Mouse (Mus musculus): ENCODE measurements around the gene Afdn.
A peak's percentile ranks its signal among the peaks of the same experiment; 100 is the strongest.
"Not testable (repeated sequence)": the region's sequence is repeated elsewhere in the genome, so short reads cannot be mapped to it uniquely, and the experiment has no call there.

The Afdn gene

DNA sequence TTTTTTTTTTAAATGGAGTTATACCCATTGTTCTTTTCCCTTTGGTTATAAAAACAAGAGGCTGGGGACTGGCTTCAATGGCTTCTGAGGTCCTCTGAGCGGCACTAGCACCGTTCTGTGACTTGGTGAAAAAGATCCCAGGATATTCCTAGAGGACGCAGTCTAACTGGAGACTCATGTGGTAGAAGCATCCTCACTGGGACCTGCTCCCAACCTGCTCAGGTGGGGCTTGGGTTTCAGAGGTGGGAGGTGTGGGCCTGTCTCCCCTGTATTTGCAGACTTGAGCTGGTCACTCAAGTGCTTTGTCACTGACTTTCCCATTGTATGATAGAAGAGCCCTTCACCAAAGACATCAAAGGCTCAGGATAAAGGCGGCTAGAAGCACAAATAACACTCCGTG, 20.4 kb upstream of the Afdn start:
- no peak for DNase-seq

DNA sequence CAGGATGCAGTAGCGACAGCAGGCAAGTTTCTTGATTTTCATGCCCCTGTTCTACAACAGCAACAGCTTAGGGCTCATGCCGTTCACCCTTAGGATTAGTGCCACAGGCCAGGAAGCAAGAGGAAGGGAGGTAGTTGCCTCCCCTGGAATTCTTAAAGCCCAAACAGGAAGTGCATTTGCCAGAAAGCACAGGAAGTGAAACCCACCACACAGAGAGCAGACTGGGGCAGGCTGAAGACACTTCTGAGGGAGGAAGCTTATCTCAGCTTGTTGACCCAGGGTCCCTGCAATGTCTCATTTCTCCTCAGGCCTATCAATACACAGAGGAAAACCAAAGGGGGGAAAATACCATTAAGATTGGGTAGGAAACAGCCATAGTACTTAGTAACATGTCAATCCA, 19.5 kb upstream of the Afdn start:
- DNase-seq = no peak

DNA sequence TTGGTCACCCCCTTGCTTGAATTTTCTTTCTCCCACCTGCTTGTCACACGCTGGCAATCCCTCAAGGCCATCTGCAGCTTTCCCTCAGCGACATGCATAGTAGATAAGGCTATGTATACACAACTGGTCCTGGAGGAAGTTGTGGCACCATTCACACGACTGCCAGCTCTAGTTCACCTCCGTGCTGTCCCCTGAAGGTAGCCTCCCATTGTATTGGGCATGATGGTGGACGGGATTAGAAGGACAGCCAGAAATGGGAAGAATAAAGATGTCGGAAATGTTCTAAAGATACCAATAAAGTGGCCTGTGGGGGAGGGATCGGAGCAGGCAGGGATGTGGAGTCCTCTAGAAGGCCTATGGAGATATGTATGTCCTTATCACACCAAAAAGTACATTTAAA, 18.7 kb upstream of the Afdn start:
- DNase-seq = no peak

DNA sequence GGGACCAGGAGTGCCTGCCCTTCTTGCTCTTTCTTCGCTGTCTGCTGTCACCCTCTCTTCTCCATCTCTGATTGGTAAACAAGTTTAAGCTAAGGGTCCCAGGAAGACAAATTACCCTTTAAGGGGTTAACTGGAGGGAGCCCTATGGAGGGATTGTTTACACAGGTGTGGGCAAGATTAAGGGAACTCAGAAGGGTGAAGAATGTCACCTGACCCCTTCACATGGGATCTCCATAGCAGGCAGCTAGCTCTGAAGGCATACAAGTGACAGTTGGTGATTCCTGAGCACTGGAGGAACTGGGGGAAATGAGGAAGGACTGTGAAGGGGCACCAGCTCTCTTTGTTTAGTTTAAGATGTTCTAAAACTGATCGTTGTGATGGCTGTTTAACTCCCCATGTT, 18.0 kb upstream of the Afdn start:
- no peak for DNase-seq

DNA sequence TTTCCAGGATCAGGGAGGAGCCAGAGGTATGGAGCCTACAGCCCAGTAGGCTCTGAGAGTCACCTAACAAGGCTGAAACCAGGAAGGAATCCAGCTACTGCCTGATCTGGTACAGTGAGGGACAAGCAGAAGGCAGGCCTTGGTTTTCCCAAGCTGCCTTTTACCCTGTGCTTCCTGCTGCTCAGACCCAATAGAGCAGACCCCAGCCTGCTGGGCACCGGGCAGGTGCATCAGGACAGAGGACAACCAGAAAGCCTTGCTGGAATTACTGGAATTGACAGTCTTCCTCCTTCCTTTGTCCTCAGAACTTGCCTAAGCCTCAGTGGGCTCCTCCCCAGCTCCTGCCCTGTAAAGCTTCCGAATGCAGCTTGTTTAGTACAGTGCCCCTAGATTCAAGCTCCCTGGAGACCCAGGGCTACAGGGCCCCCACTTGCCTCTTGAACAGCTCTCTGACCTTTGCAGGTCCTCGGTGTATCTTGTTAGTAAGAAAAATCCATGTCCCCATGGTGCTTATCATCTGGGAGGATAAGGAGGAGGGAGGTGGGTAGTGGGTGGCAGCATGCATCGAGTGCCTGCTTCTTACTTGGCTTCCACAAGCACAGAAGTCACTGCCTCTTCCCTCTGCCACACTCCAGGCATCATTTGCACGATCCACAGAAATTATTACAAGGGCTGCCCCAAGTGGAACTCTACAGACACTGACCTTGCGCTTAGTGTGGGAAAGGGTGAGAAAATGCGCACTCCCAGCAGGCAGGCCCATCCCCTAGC, 17.2 kb upstream of the Afdn start:
- DNase-seq = no peak

DNA sequence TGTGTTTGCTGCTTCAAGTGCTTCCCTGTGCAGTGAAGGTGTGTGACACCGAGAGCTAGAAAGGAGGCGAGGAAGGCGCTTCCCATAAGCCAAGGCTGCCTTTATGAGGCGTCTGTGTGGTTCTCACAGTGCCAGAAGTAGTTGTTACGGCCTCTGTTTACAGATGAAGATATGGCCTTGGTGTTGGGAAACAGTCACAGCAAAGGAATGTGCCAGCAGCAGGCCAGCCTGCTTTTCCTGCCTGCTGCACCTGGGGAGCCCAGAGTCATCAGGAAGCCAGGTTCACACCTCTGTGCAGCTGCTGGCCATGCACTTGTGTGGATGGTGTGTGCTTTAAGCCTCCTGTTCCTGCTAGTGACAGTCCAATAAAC, 16.6 kb upstream of the Afdn start:
- DNase-seq = peak; percentile 34 to 60

DNA sequence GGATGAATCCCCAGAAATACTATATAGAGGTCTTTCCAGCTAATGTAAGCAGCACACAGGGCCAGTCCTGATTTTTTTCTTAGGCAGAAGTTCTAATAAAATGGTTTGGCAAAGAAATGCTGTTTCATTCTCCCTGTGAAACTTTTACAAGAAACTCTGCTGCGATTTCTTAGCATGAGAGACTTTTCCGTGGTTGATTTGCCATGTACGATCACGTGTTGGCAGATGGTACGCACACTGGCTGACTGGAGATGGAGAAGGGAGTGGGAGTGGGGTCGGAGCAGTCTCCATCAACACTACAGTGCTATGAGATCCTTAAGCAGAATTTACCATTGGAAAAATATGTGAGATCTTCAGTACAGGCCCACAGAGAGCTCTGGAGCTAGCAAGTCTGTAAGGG, 16.1 kb upstream of the Afdn start:
- peak in 1 of 2 experiments; percentile 19 for DNase-seq

DNA sequence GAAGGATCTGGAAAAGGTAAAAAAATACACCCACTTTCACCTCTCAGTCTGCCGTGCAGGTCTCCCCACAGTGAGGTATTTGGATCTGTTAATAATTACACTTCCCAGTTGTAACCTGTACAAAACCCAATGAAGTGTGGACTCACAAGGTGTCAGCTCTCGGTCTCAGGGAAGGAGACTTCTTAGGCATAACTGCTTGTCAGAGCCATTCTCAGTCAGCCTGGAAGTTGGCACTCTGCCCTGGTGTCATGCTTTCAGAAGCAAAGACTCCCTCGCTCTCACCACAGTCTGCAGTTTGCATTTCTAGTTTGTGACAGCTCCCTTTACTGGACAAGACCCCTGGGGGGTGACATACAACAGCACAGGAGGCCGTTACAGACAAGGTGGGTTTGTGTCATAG, 15.5 kb upstream of the Afdn start:
- DNase-seq = peak; percentile 93 to 94

DNA sequence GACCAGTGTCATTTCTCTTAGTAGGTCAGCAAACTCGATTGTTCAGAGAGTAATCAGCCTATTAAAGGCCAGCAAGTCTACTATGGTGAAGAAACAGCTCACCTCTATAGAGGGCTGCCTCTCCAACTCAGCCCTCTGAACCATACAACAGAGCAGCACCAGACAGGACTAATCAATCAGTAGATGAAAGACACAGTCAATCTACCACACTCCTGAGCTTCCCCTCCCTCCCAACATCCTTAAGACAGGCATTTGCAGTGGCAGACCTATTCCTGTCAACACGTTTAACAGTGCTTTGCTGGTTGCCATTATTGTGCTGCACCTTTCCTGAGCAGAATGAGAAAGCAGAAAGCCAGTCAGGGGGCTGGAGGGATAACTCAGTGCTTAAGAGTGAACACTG, 15.0 kb upstream of the Afdn start:
- no peak for DNase-seq

DNA sequence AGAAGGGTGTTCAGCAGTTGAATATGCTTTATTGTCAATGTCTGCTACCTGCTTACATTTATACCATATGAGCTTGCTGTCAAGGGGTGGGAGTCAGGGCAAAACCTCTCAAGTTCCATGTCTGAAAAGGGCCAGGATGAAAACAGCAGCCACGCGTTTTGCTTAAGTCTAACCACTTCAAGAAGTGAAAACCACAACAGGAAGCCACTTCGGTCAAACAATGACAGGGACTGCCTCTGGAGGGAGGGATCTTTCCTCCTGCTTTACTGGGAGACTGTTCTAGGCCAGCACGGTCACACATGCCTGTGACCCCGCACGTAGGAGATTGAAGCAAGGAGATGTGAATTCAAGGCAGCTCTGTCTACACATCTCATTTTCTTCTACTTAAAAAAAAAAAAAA, 14.0 kb upstream of the Afdn start:
- no peak for DNase-seq

DNA sequence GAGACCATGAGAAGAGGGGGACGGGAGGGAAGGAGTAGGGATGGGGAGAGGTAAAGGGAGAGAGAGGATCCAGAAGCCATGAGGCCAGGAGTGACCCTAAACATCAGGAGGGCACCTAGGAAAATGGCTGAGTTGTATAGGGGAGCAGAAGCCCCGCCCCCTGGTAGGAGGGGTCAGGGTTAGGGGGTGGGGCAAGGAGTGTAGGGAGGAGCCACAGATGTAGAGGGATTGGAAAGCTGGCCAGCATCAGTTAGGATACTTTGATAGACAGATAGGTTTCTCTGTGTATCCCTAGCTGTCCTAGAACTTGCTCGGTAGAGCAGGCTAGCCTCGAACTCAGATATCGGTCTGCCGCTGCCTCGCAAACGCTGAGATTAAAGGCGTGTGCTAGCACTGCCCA, 12.7 kb upstream of the Afdn start:
- no peak for DNase-seq

DNA sequence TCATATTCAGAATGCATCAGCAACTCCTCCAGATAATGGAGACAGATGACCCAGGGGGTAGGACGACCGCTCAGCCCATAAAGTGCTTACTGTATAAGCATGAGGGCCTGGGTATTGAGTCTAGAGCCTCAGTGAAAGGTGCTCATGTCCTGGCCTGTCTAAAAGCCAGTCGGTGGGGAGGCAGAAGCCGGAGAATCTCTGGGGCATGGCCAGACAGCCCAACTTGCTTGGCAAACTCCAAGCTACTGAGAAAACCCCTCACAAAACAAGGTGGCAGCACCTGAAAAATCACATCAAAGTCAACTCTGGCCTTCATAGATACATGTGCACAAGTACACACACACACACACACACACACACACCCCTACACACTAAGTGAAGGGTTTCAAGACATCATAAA, 11.3 kb upstream of the Afdn start:
- no peak for DNase-seq

DNA sequence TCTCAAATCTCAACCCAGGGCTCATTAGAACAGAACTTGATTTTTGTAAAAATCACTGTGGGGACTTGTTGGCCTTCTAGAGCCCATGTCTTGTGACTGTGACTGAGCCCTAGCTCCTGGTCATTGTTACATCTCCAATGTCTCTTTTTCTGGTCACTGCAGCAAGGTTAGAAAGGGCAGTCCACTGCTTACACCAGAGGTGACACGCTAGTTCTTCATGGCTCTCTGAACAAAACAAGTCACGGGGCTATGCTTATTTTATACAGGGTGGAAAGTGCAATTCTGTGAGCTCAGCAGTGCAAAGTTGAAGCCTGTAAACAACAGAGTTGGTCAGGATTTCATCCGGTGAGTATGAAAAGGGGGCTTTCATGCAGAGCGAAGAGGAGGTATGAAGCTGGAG, 6.4 kb upstream of the Afdn start:
- no peak for DNase-seq

DNA sequence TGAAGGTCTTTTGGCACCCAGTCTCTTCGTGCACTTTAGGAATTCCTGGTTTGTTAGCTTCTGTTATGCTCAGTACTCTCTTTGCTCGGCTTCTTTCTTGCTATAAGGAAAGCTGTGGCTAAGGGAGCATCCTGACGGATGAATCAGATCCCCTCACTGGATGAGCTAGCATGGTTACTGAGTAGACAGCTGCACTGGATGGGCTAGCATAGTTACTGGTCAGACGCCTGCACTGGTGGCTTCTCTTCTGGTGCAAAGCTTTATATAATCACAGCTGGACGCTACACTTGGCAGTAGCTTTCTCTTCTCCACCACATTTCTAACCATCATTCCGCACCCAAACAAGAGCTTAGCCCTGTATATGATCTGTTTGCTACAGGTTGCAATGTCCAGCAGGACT, 5.4 kb upstream of the Afdn start:
- DNase-seq = no peak

DNA sequence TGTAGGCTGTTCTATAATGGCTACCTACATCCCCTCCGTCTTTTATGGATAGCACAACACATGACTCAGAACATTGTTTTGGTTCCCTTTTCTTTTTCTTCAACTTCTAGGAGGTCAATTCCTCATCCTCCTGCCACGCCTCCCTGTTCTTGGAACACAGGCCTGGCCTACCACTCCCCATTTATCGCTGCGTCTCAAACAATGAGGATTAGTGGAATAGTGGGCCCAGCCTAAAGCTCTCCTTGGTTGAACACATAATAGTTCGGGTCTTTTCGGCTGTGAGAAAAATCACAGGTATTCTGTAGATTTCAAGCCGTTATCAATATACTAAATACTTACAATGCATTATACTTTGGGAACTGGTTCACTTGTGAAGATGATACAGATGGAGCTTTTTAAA, 1.8 kb upstream of the Afdn start:
- DNase-seq = no peak

DNA sequence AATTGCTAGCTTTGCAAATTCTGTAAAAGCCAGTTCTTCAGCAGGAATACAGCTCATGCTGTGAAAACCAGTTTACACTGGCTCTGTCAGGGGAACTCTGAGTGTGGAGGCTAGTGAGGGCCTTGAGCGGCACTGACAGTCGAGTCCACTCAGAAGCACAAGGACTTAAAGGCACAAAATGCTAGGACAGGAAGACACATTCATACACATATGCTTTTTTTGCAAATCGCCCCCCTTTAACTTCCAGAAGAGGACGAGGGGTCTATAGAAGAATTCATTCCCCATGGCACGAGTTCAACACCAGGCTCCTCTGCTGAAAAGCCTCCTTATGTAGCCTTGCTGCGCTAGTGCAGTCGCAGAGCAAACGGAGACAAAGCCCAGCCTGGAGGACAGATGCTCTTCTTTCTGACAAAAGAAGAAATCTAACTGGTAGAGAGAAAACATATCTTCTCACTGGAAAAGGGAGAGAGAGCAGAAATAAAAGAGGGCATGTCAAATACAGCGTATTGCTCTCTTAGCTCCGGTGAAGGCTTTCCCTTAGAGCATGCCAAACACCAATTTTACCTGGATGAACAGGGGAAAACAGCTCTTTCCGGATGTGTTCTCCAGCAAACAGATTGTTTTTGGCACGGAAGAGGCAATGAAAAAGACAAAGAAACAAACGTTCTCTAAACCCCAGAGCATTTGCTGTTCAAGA, 1.0 kb upstream of the Afdn start:
- DNase-seq = peak in 1 of 2 experiments; percentile 46

DNA sequence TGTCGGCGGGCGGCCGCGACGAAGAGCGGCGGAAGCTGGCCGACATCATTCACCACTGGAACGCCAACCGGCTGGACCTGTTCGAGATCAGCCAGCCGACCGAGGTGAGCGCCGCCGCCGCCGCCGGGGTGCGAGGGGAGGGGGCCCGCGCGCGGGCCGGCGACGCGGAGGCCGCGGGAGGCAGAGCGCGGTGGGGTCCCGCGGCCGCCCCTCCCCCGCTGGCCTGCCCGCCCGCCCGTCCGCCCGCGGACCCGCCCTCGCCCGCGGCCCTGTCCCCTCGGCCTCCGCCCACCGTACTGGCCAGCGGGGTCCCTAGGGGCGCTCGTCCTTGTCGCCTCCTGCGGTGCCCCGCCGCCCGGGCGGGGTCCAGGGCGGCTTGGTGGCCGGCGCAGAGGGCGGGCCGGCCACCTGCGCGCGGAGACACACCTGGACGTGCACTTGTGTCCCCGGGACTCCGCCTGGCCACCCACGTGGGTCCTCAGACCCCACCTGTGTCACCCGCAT, 388 bp downstream of the Afdn start:
- no peak for DNase-seq

DNA sequence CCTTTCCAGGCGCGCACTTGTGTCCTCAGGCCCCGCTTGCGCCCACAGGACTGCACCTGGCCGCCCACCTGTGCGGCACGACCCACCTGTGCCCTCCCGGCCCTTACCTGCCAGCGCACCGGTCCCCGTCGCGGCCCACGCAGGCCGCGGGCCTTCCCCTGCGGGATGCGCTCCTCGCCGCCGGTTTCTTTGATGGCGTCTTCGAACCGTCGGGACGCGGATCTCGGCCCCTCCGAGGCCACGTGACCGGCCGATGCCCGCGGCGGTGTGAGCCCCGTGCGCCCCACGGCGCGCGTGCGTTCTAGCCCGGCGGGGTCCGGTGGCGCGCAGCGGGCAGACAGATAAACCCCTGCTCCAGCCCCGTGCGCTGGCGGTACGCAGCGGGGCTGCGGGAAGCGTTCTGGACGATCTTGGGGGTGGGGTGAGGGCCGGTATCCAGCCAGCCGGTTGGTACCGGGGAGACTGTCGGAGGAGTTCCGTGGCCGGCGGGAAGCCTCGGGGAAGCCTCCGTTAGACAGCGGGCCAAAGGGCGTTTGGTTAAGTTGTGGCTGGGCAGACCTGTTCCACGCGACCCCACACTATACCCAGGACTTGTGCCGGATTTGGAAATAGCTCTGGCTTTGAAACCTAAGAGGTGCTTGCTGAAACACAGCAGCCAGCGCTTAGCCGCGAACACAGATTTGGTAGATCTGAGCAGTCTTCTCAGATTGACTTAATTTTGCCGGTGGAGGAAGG, 1.0 kb downstream of the Afdn start, which contains the start of gene Tcte2:
Gene Tcte2 (minus strand): TSS at position 647 of the 735 bp plus-strand sequence.
- peak; percentile 38 to 47 for DNase-seq

DNA sequence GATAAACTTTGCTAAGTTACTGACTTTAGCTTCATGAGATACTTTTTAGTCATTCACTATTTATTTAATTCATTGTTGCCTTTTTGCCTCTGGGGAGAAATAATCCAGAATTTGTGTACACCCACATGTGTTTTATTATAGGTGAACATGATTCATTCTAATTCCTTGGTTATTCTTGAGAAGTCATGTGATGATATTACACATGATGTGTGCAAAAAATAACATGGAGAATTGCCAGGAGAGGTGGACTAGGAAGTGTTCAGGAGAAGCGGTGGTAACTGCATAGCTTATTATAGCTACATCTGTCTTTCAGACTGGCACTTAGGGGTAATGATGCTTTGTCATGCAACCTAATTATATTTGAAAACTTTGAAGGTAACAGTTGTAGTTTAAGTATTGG, 3.5 kb downstream of the Afdn start:
- no peak for DNase-seq

DNA sequence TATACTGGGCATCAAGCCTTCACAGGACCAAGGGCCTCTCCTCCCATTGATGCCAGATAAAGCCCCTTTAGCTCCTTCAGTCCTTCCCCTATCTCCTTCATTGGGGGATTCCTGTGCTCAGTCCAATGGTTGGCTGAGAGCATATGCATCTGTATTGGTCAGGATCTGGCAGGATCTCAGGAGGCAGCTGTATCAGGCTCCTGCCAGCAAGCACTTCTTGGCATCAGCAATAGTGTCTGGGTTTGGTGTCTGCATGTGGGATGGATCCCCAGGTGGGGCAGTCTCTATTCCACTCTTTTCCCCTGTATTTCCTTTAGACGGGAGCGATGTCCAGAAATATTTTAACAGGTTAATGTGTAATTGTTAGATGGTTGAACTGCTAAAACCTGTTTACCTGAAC, 4.6 kb downstream of the Afdn start:
- DNase-seq = not testable (repeated sequence)

DNA sequence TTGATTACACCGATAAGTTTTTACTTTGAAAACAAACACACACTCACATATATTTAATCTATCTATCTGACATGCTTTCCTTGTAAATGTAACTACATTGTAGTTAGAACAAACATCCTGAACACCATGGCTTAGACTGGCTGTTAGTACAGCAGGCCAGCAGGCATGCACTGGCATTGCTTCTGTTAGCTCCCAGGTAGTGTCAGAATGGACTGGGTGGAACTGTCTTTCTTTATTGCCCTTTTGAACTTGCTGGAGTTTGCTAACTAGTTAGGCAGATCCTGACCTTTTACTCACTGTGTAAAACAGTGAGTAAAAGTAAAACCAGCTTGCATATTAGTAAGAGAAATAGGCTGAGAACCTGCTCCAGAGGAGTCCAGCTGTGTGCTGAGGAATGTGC, 8.2 kb downstream of the Afdn start:
- DNase-seq = peak; percentile 19 to 48

DNA sequence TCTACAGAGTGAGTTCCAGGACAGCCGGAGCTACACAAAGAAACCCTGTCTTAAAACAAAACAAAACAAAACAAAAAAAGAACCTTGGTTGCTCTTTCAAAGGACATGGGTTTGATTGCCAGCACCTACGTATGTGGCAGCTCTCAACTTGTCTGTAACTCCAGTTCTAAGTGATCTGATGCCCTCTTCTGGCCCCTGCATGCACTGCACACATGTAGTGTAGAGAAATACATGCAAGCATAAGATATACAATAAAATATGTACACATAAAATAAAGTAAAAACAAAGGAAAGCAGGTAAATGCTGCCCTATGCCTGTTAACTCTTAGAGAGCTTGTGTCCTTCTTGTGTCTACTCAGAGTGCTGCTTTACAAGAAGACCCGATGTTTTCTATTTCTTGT, 8.9 kb downstream of the Afdn start:
- DNase-seq = peak in 1 of 2 experiments; percentile 52

DNA sequence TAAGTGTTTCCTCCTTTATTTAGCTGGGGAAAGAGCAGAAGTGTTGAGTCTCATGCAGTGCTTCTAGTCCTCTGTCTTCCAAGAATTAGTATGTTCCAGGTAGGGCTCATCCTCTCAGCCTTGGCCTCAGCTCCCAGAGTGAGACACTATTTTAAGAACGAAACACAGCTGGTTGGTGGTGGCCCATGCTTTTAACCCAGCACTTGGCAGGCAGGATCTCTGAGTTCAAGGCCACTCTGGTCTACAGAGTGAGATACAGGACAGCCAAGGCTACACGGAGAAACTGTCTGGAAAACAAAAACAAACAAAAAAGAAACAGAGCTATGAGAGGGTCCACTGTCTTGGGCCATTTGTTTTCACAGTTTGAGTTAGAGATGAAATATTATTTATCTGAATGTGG, 17.3 kb downstream of the Afdn start:
- no peak for DNase-seq

DNA sequence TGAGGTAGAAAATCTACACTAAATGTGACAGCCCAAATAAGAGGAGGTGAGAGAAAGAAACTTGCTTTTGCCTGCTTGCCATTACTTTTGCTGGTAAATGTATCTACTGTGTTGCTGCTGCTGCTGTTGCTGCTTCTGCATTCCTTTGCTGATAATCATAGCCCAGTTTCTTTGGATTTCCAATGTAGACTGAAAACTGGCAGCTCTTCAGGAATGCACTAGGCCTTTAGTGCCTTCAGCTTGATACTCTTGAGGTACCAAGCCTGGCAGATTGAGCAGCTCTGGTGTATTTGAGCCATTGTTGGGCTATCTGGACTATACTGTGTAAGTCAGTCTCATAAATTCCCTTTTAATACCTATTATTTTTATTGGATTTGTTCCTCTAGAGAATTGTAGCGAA, 18.5 kb downstream of the Afdn start:
- no peak for DNase-seq

Data from kidney, adult 8-10 months (tissue).